Mouse (Mus musculus) midbrain, embryonic 14.5 days (tissue): Measurements from ENCODE around the gene Wnt7a. TPM values are rescaled to one million over a fixed set of nuclear protein-coding genes. Genes with fewer than 3 reads are reported as not detected.

Experiments
- ATAC-seq: fragments of 200-750 bp; cut with Nextera tagmentation; 2 replicates; pipeline ENCODE4 v1.8.0; 2017; ENCODE audit warnings: moderate number of reproducible peaks, moderate library complexity; ENCODE audit not compliant: low FRiP score, low TSS enrichment
- DNase-seq: peaks from one replicate; pipeline ENCODE4 v3.0.0-alpha.2; 2015
- H3K27ac ChIP-seq: fragments of 300-500 bp; sonication (generic); replicated peaks from 2 replicates; pipeline ENCODE4 v1.5.1; 2014; ENCODE audit warnings: mild to moderate bottlenecking, low read depth, low read length, moderate library complexity
- H3K27me3 ChIP-seq: fragments of 300-500 bp; sonication (generic); 2 replicates; pipeline ENCODE4 v1.6.1; 2014; ENCODE audit warnings: low read length, control low read depth, mixed read lengths; ENCODE audit not compliant: control insufficient read depth, insufficient read depth
- H3K36me3 ChIP-seq: fragments of 300-500 bp; sonication (generic); 2 replicates; pipeline ENCODE4 v1.6.1; 2014; ENCODE audit warnings: low read length, control low read depth; ENCODE audit not compliant: control insufficient read depth, insufficient read depth
- H3K4me1 ChIP-seq: fragments of 300-500 bp; sonication (generic); 2 replicates; pipeline ENCODE4 v1.6.1; 2014; ENCODE audit warnings: mild to moderate bottlenecking, antibody characterized with exemption, low read length, control low read depth; ENCODE audit not compliant: control insufficient read depth, insufficient read depth
- H3K4me2 ChIP-seq: fragments of 300-500 bp; sonication (generic); 2 replicates; pipeline ENCODE4 v1.6.1; 2014; ENCODE audit warnings: mild to moderate bottlenecking, low read length, moderate library complexity
- H3K4me3 ChIP-seq: fragments of 300-500 bp; sonication (generic); replicated peaks from 2 replicates; pipeline ENCODE4 v1.5.1; 2014; ENCODE audit warnings: low read depth, low read length
- H3K9ac ChIP-seq: fragments of 300-500 bp; sonication (generic); replicated peaks from 2 replicates; pipeline ENCODE4 v1.6.1; 2014; ENCODE audit warnings: mild to moderate bottlenecking, low read length, moderate library complexity
- H3K9me3 ChIP-seq: fragments of 300-500 bp; sonication (generic); 2 replicates; pipeline ENCODE4 v1.6.1; 2016; ENCODE audit warnings: low read length, control low read depth, mixed read lengths; ENCODE audit not compliant: control insufficient read depth
- WGBS: fragments of 180-500 bp; shearing (Covaris S2); extraction: QIAGEN DNeasy Blood & Tissue Kit; methylation state at CpG from one replicate; pipeline ENCODE4 v1.1.7; 2014; 5-methylcytosine and 5-hydroxymethylcytosine counted together
- polyA plus RNA-seq: library from polyadenylated mRNA; unstranded; fragments of >200 nt; fragmentation: Nextera tagmentation; extraction: Ambion mirVana; gene quantifications from 2 replicates; pipeline ENCODE4 v1.2.1, GENCODE M21; 2014

Gene Wnt7a
- polyA plus RNA-seq, 1 experiment from 2014 or later = 11.3 TPM

DNA sequence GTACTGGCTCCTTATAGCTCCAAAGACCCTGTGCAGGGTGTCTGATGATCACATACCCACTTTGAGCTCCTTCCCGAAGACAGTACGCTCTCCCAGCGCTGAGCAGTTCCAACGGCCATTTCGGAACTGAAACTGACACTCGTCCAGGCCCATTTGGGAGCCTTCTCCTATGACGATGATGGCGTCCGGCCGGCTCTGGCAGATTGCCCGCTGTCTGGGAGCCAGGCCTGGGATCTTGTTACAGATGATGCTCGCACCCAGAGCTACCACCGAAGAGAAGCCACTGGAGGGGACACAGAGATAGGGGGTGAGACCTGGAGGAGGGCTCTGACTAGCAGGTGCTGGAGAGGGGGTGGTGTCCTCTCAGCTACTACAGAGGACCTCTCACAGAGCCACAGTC is 2.5 kb downstream of the Wnt7a start:
- DNase-seq (no peak), ATAC-seq (no peak)
- Histone ChIP-seq H3K27me3 (peaks cover 21% of the 10 kb centered on the region; the same call in 1 of the 2 replicates), H3K36me3 (0 out of 2 replicates have a peak, but pooled peaks cover 8% of the 10 kb centered on the region), H3K9ac (no peak overlapping the region), H3K4me3 (no peak overlapping the region), H3K27ac (no peak overlapping the region), H3K4me1 (peaks cover 9% of the 10 kb centered on the region; the same call in 1 of the 2 replicates), H3K9me3 (no peaks in the 10 kb centered on the region), H3K4me2 (peak overlapping the region; percentile 98; the same call in 1 of the 2 replicates)
- 81% methylated on average over 13 of the region's 13 CpGs for WGBS

DNA sequence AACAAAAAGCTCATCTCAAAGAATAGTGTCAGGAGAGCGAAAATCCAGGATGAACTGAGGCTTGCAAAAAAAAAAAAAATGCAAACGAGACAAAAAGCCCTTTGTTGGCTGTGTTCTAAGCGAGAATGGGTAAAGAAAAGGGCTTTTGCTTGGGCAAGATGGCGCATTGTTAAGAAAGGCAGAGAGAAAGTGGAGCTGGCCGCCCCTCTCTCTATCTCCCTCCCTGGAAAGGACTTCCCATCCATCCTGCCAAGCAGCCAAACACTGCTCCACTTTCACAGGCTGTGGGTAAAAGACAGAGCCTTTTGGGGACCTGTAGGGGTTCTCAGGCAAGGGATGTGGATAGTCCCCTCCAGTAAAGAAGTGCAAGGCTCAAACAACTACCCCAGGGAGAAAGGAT is 9.6 kb downstream of the Wnt7a start:
- peak overlapping the region; percentile 5; the same call in 1 of the 2 replicates for H3K27ac ChIP-seq
- ATAC-seq (no peak), DNase-seq (peak; percentile 43)
- no peaks in the 10 kb centered on the region for H3K36me3 ChIP-seq
- no peak overlapping the region for H3K4me2 ChIP-seq
- H3K4me1 ChIP-seq = peaks cover 3% of the 10 kb centered on the region; the same call in 1 of the 2 replicates
- WGBS = 12% methylated on average over 5 of the region's 5 CpGs
- H3K27me3 ChIP-seq = no peaks in the 10 kb centered on the region
- H3K4me3 ChIP-seq = no peak overlapping the region
- H3K9ac ChIP-seq = no peak overlapping the region
- H3K9me3 ChIP-seq = no peaks in the 10 kb centered on the region

DNA sequence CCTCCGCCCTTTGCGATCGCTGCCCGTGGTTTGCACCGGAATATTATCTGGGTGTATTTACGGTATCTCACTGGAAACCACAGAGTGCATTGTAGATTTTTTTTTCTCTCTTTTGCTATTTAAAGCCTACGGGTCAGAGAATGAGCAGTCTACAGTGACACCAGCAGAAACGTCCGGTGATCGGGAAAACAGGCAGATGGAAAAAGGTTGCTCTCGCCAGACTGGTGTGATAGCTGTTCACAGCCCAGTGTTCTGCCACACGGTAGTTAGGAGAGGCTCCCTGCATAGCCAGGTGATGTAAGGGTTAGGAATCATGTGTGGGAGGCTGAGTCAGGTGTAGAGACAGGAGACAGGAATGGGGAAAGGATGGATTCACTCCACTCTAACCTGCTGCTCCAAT is 10.6 kb downstream of the Wnt7a start:
- H3K9me3 ChIP-seq = no peaks in the 10 kb centered on the region
- H3K4me2 ChIP-seq = no peak overlapping the region
- ATAC-seq = no peak
- no peak for DNase-seq
- H3K9ac ChIP-seq = no peak overlapping the region
- no peak overlapping the region for H3K27ac ChIP-seq
- H3K4me3 ChIP-seq = no peak overlapping the region
- WGBS = 83% methylated on average over 12 of the region's 12 CpGs
- no peaks in the 10 kb centered on the region for H3K27me3 ChIP-seq
- H3K36me3 ChIP-seq = no peaks in the 10 kb centered on the region
- peaks cover 3% of the 10 kb centered on the region; the same call in 1 of the 2 replicates for H3K4me1 ChIP-seq

DNA sequence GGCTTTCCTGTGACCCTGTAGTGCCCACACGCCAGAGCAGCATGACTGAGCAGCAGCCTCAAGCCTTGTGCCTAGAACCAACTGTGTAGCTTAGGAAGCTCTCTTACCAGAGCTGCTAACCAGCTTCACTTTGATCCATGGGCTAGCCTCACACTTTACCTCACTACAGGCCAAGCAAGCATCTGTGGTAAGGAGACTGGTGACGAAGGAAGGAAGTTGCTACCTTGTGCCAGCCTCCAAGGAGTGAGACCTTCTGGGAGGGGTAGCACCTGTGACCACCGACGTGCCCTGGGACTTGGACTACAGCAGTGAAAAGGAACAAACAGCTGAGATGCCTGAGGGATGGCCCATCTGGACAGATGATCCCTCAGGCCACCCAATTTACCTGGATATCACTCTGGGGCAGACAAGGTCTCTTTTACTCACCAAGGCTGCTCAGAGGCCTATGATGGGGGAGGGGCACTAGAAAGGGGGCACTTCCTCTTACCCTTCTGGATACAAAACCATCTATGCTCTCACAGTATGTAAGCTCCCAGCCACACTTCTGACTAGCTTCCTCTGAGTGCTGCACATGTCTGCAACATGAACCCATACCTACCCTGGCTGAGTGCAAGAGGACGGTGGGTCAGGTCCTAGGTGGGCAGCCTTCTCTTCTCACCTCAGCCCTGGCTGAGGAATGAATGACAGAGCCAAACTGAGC is 18.5 kb downstream of the Wnt7a start:
- H3K9me3 ChIP-seq = no peaks in the 10 kb centered on the region
- no peak overlapping the region for H3K4me2 ChIP-seq
- no peak overlapping the region for H3K27ac ChIP-seq
- ATAC-seq = no peak
- 96% methylated on average over 5 of the region's 5 CpGs for WGBS
- H3K4me1 ChIP-seq = no peaks in the 10 kb centered on the region
- no peak overlapping the region for H3K4me3 ChIP-seq
- DNase-seq = no peak
- no peaks in the 10 kb centered on the region for H3K27me3 ChIP-seq
- 0 out of 2 replicates have a peak, but pooled peaks cover 12% of the 10 kb centered on the region for H3K36me3 ChIP-seq
- no peak overlapping the region for H3K9ac ChIP-seq

DNA sequence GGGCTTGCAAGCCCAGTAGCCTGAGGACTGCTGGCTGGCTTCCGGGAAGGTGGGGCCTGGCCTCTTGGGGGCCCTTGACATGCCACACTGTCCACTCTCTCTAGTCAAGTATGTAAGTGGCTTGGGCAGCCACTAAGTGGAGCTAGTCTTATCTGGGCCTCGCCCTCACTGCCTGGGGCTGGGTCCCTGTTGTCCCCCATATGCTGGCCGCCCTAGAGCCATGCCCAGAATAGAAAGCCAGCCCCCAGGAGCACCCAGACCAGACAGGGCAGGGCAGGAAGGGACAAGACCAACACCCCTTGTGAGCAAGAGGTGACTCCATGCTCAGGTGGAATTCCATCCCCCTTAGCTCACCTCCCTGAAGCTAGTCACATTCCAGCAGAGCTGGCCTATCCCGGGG is 22.0 kb downstream of the Wnt7a start:
- Histone ChIP-seq H3K4me2 (no peak overlapping the region), H3K36me3 (peaks cover 19% of the 10 kb centered on the region; the same call in 1 of the 2 replicates), H3K4me1 (no peaks in the 10 kb centered on the region), H3K9me3 (no peaks in the 10 kb centered on the region), H3K27me3 (no peaks in the 10 kb centered on the region), H3K4me3 (no peak overlapping the region), H3K27ac (no peak overlapping the region), H3K9ac (no peak overlapping the region)
- 80% methylated on average over 4 of the region's 4 CpGs for whole genome bisulfite sequencing
- DNase-seq = no peak
- no peak for ATAC-seq

DNA sequence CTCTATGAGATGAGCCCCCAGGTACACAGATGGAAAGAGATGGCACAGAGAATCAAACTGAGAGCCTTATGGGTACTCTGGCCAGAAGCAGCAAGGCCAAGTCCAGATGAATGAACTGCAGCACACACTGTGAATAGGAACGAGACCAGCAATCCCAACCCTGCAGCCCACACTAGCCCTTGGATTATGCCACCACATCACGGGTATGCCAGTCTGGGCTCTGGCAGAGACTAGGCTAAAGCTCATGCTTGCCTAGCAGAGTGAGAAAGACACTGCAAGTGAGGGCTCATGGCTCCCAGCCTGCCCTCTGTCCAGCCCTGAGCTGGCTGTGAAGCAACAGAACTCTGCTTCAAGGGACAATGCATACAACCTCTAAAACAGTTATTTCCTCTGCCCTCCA is 26.7 kb downstream of the Wnt7a start:
- ATAC-seq = no peak
- WGBS = 85% methylated on average over 2 of the region's 2 CpGs
- Histone ChIP-seq H3K27me3 (no peaks in the 10 kb centered on the region), H3K36me3 (peaks cover 12% of the 10 kb centered on the region; the same call in 1 of the 2 replicates), H3K9me3 (no peaks in the 10 kb centered on the region), H3K4me2 (no peak overlapping the region), H3K4me3 (no peak overlapping the region), H3K27ac (no peak overlapping the region), H3K4me1 (no peaks in the 10 kb centered on the region), H3K9ac (no peak overlapping the region)
- DNase-seq = no peak

- ATAC-seq = no peak
- Histone ChIP-seq H3K27me3 (no peaks in the 10 kb centered on the region), H3K9me3 (no peaks in the 10 kb centered on the region), H3K4me3 (no peak overlapping the region), H3K36me3 (peaks cover 9% of the 10 kb centered on the region; the same call in 1 of the 2 replicates), H3K9ac (no peak overlapping the region), H3K27ac (no peak overlapping the region), H3K4me2 (no peak overlapping the region), H3K4me1 (no peaks in the 10 kb centered on the region)
- 48% methylated on average over 2 of the region's 2 CpGs for WGBS
- no peak for DNase-seq
These were observed 27.3 kb downstream of the Wnt7a start for GRCm38 (mm10) chr6:91383871-91384270.

- no peak for ATAC-seq
These were observed 27.9 kb downstream of the Wnt7a start for GRCm38 (mm10) chr6:91383303-91383702.

GRCm38 (mm10) chr6:91379871-91380270 is 31.3 kb downstream of the Wnt7a start:
- Histone ChIP-seq H3K27me3 (no peaks in the 10 kb centered on the region), H3K4me1 (no peaks in the 10 kb centered on the region), H3K9ac (no peak overlapping the region), H3K9me3 (no peaks in the 10 kb centered on the region), H3K4me3 (no peak overlapping the region), H3K27ac (no peak overlapping the region), H3K4me2 (no peak overlapping the region), H3K36me3 (0 out of 2 replicates have a peak, but pooled peaks cover 3% of the 10 kb centered on the region)
- ATAC-seq (no peak), DNase-seq (no peak)
- WGBS = 72% methylated on average over 4 of the region's 4 CpGs

More at GRCm38 (mm10) chr6:91383303-91383702, 27.9 kb downstream of the Wnt7a start:
- Histone ChIP-seq H3K36me3 (peaks cover 9% of the 10 kb centered on the region; the same call in 1 of the 2 replicates), H3K27me3 (no peaks in the 10 kb centered on the region), H3K9ac (no peak overlapping the region), H3K4me2 (no peak overlapping the region), H3K9me3 (no peaks in the 10 kb centered on the region), H3K4me3 (no peak overlapping the region), H3K4me1 (no peaks in the 10 kb centered on the region), H3K27ac (no peak overlapping the region)
- WGBS = 78% methylated on average over 1 of the region's 1 CpGs
- DNase-seq = no peak
